Mouse (Mus musculus) megakaryocyte, embryonic 14.5 days (primary cell): ENCODE results near the gene Izumo4.

Source experiments
- FLI1 ChIP-seq: IDR thresholded peaks from 2 replicates; pipeline ENCODE4 v1.6.1; 2012; ENCODE audit warnings: low read length, inconsistent platforms, mixed read lengths
- GATA1 ChIP-seq: IDR thresholded peaks from 3 replicates; pipeline ENCODE4 v1.6.1; 2012; ENCODE audit warnings: mixed read lengths, low read length, inconsistent platforms, borderline replicate concordance

DNA sequence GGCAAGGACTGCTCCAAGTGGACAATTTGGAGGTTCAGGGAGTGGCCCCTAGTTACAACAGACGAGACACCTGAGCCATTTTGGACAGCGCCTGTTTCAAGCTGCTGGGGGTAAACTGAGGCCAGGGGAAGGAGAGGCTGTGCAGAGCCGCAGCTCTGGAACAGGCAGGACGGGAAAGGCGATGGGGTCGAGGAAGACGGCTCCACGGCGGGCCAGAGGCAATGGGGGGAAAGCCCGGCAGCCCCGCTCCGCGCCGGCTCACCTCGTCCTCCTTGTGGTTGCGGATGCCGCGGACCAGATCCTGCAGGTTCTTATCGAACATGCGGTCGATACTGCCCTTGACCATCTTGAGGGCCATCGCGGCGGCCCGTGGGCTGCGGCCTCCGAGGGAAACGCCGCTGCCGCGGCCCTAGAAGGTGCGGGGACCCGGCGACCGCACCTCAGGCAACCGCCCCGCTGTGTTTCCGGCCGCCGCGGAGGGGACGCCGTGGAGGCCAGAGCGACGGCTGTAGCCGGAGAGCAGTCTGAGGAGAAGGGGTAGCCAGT, 39.7 kb downstream of the Izumo4 start:
- no peak for TF ChIP-seq FLI1
- no peak for TF ChIP-seq GATA1
